Mouse (Mus musculus): ENCODE measurements around the gene Ptcra.

The Ptcra gene

GRCm38 (mm10) chr17:46725273-46725672 is 38.2 kb downstream of the Ptcra start:
- peak; percentile 10 for DNase-seq (ENCODE audit: low read depth)

GRCm38 (mm10) chr17:46724477-46725084 is 38.9 kb downstream of the Ptcra start:
- DNase-seq (ENCODE audit: low read depth) = no peak

- DNase-seq (ENCODE audit: low read depth) = no peak
These were observed 42.4 kb downstream of the Ptcra start for GRCm38 (mm10) chr17:46721077-46721476.

GRCm38 (mm10) chr17:46714756-46715481 is 48.6 kb downstream of the Ptcra start:
- no peak for DNase-seq (ENCODE audit: low read depth)

GRCm38 (mm10) chr17:46713849-46714248 is 49.7 kb downstream of the Ptcra start:
- no peak for DNase-seq (ENCODE audit: low read depth)

GRCm38 (mm10) chr17:46712442-46712841 is 51.1 kb downstream of the Ptcra start:
- DNase-seq (ENCODE audit: low read depth) = no peak

- no peak for DNase-seq (ENCODE audit: low read depth)
These were observed 51.8 kb downstream of the Ptcra start for GRCm38 (mm10) chr17:46711612-46712271.

GRCm38 (mm10) chr17:46710959-46711597 is 52.4 kb downstream of the Ptcra start, which contains the start of gene Pex6:
Gene Pex6, plus strand, starts transcription at chr17:46711463.
- peak; percentile 56 for DNase-seq (ENCODE audit: low read depth)

- no peak for DNase-seq (ENCODE audit: low read depth)
These were observed 57.0 kb downstream of the Ptcra start for GRCm38 (mm10) chr17:46706375-46707089.
